Mouse (Mus musculus): ENCODE results near the gene Fcmr.

The Fcmr gene

GRCm38 (mm10) chr1:130864238-130864637, 1.2 kb upstream of the Fcmr start:
- peak; percentile 85 to 87 for DNase-seq

- peak; percentile 60 to 62 for DNase-seq
These were observed 728 bp upstream of the Fcmr start for GRCm38 (mm10) chr1:130864741-130865140.

GRCm38 (mm10) chr1:130872912-130873311, 7.4 kb downstream of the Fcmr start:
- DNase-seq = peak; percentile 23 to 29

- DNase-seq = peak; percentile 49 to 55
These were observed 9.7 kb downstream of the Fcmr start for GRCm38 (mm10) chr1:130875139-130875538.

- no peak for DNase-seq
These were observed 10.4 kb downstream of the Fcmr start for GRCm38 (mm10) chr1:130875910-130876309.

GRCm38 (mm10) chr1:130876931-130877509, 11.6 kb downstream of the Fcmr start:
- peak; percentile 72 to 76 for DNase-seq

GRCm38 (mm10) chr1:130877889-130878614, 12.6 kb downstream of the Fcmr start:
- peak; percentile 51 to 55 for DNase-seq

- DNase-seq = no peak
These were observed 14.5 kb downstream of the Fcmr start for GRCm38 (mm10) chr1:130879927-130880326.

GRCm38 (mm10) chr1:130883146-130883545, 17.7 kb downstream of the Fcmr start:
- no peak for DNase-seq

- DNase-seq = no peak
These were observed 21.9 kb downstream of the Fcmr start, which contains the start of gene Il24 for GRCm38 (mm10) chr1:130887354-130887753. Gene Il24 (minus strand): TSS chr1:130887454.

- no peak for DNase-seq
These were observed 27.0 kb downstream of the Fcmr start for GRCm38 (mm10) chr1:130892446-130892845.

- no peak for DNase-seq
These were observed 28.0 kb downstream of the Fcmr start for GRCm38 (mm10) chr1:130893329-130894040.

GRCm38 (mm10) chr1:130894468-130894867, 29.0 kb downstream of the Fcmr start:
- no peak for DNase-seq

GRCm38 (mm10) chr1:130902505-130902904, 37.0 kb downstream of the Fcmr start:
- DNase-seq = no peak

- DNase-seq = no peak
These were observed 46.0 kb downstream of the Fcmr start, which contains the start of gene Il20 for GRCm38 (mm10) chr1:130911401-130912010. Gene Il20 (minus strand): TSS chr1:130911451.

- DNase-seq = peak; percentile 9 to 12
These were observed 53.0 kb downstream of the Fcmr start for GRCm38 (mm10) chr1:130918323-130918980.

GRCm38 (mm10) chr1:130926484-130926883, 61.0 kb downstream of the Fcmr start:
- DNase-seq = peak; percentile 71 to 74
